8 mouse cellular contexts compared by ENCODE assay signal in genomic region chr2:168904188-168904587, GRCm38 (mm10). TPM values are rescaled to one million over a fixed set of nuclear protein-coding genes. Genes with fewer than 3 reads are reported as not detected.
DNase-seq lines count a peak whose midpoint lies in the region; ATAC-seq and TF ChIP-seq lines count a peak whose summit lies in the region.

No protein-coding gene starts in this region.

- H3K4me3 ChIP-seq in thymus, adult 2 months (ENCODE audit: control insufficient read depth, insufficient read depth, low read length), result no peak overlapping the region
- H3K4me3 ChIP-seq in liver, postnatal 0 days (ENCODE audit: low read depth, low read length), result no peak overlapping the region

- H3K27me3 ChIP-seq in thymus, adult 2 months (ENCODE audit: control insufficient read depth, insufficient read depth, low read length), result no peaks in the 10 kb centered on the region
- no peaks in the 10 kb centered on the region for H3K27me3 ChIP-seq in liver, postnatal 0 days (ENCODE audit: insufficient read depth, low read length)

- TF ChIP-seq EP300 in liver, postnatal 0 days (IDR thresholded peaks at IDR 0.05; ENCODE audit: low read depth), result no peak

- TF ChIP-seq CTCF in thymus, adult 2 months (IDR thresholded peaks at IDR 0.05; ENCODE audit: borderline replicate concordance, control insufficient read depth, extremely low read depth, insufficient read depth, low read length, poor library complexity), result peak; percentile 67; the same call in 1 of the 2 replicates
- TF ChIP-seq CTCF in liver, postnatal 0 days (IDR thresholded peaks at IDR 0.05; ENCODE audit: low read depth), result peak; percentile 86

- WGBS in thymus, adult 2 months, result 16% methylated on average over 9 of the region's 9 CpGs
- 12% methylated on average over 9 of the region's 9 CpGs for WGBS in liver, postnatal 0 days (ENCODE audit: insufficient replicate concordance)

- no peak for TF ChIP-seq POLR2A in thymus, adult 2 months (IDR thresholded peaks at IDR 0.05; ENCODE audit: control insufficient read depth, extremely low read depth, insufficient read depth, low read length, poor library complexity)

- no peak overlapping the region for H3K9ac ChIP-seq in liver, postnatal 0 days (replicated peaks)

- H3K36me3 ChIP-seq in thymus, adult 2 months (ENCODE audit: control insufficient read depth, insufficient read depth, low read length), result no peaks in the 10 kb centered on the region
- no peaks in the 10 kb centered on the region for H3K36me3 ChIP-seq in liver, postnatal 0 days (replicated peaks; ENCODE audit: insufficient read depth, low read length)

- no peak overlapping the region for H3K27ac ChIP-seq in thymus, adult 2 months (ENCODE audit: control insufficient read depth, insufficient read depth, low read length)
- H3K27ac ChIP-seq in liver, postnatal 0 days (ENCODE audit: low read depth), result no peak overlapping the region

- no peak overlapping the region for H3K4me2 ChIP-seq in liver, postnatal 0 days (ENCODE audit: low read depth, low read length)

- H3K9me3 ChIP-seq in liver, postnatal 0 days (ENCODE audit: low read length), result no peaks in the 10 kb centered on the region

- no peak for DNase-seq in cerebellum, adult 11-12 months
- peak; percentile 51 for DNase-seq in thymus, adult 2 months
- no peak for DNase-seq in thymus, adult 18-20 months
- peak; percentile 56 to 74 for DNase-seq in cerebellum, postnatal 25 days
- peak; percentile 47 to 58 for DNase-seq in heart, postnatal 36 days
- DNase-seq in liver, postnatal 0 days, result peak; percentile 66
- DNase-seq in retina, adult 2 months (ENCODE audit: low read depth, low spot score), result peak; percentile 38

- ATAC-seq in cerebellum, adult (ENCODE audit: insufficient number of reproducible peaks, low FRiP score, low TSS enrichment), result peak; percentile 50; the same call in 1 of the 2 replicates
- peak; percentile 44; the same call in 1 of the 2 replicates for ATAC-seq in liver, postnatal 0 days

- intact Hi-C loops in heart, postnatal 36 days (cut with DNase I), result no loop called here

- 0 out of 2 replicates have a peak, but pooled peaks cover 2% of the 10 kb centered on the region for H3K4me1 ChIP-seq in thymus, adult 2 months (replicated peaks; ENCODE audit: control insufficient read depth, insufficient read depth, low read length)
- H3K4me1 ChIP-seq in liver, postnatal 0 days (ENCODE audit: insufficient read depth), result no peaks in the 10 kb centered on the region

RNA-seq across cellular contexts. Expression of gene Zfp64, which starts 51.2 kb away (rescaled TPM):
- polyA plus RNA-seq in thymus, adult 2 months (2012; rRNA removed), result 63.1 and 71.5 TPM in 2 replicates
- 1 to 10 TPM; 6.9 to 8.4 TPM for total RNA-seq in heart, postnatal 36 days (2021)
- 7.1 and 7.2 TPM in 2 replicates for polyA plus RNA-seq in liver, postnatal 0 days (2015; fragmentation: Nextera tagmentation; extraction: Ambion mirVana)

Comparison
In these comparisons a context has a peak if more than half of its experiments do, and no peak if none do; other contexts are left out.
1. DNase-seq: peak in thymus, adult 2 months (single experiment), cerebellum, postnatal 25 days (2 of 2), heart, postnatal 36 days (2 of 2), liver, postnatal 0 days (single experiment) and retina, adult 2 months (single experiment); none in cerebellum, adult 11-12 months (single experiment) and thymus, adult 18-20 months (0 of 2).